Mouse (Mus musculus) hematopoietic multipotent progenitor cell, adult 10-12 weeks (in vitro differentiated cells): Measurements from ENCODE around the gene B3gnt9. TPM values are rescaled to one million over a fixed set of nuclear protein-coding genes. Genes with fewer than 3 reads are reported as not detected.

Experiments
- polyA plus RNA-seq: library from polyadenylated mRNA; stranded (reverse); fragments of >175 nt; gene quantifications from 2 replicates; pipeline ENCODE4 v1.2.3, GENCODE M21; 2012; ENCODE audit warnings: low replicate concordance

The B3gnt9 gene
- 6.6 and 23.7 TPM in 2 replicates for polyA plus RNA-seq

DNA sequence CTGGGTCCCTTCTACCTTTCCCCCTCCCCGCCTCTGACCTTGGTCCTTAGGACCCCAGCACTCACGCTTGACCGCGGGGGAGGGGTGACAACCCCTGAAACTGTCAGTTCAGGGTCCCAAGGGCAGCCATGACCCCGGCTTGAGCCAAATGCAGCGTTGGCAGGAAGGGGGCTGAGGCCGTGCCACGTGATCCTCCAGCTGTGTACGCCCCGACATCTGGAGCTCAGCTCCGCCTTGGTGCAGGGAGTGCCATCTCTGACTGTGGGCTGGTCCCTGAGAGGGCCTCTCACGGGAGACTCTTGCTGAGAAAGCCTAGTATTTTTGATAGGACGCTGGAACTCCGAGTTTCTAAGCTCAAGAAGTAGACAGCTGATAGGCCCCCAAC, at the start of gene B3gnt9:
TSS of gene B3gnt9 (minus strand) at position 188 of the 385 bp plus-strand sequence.

DNA sequence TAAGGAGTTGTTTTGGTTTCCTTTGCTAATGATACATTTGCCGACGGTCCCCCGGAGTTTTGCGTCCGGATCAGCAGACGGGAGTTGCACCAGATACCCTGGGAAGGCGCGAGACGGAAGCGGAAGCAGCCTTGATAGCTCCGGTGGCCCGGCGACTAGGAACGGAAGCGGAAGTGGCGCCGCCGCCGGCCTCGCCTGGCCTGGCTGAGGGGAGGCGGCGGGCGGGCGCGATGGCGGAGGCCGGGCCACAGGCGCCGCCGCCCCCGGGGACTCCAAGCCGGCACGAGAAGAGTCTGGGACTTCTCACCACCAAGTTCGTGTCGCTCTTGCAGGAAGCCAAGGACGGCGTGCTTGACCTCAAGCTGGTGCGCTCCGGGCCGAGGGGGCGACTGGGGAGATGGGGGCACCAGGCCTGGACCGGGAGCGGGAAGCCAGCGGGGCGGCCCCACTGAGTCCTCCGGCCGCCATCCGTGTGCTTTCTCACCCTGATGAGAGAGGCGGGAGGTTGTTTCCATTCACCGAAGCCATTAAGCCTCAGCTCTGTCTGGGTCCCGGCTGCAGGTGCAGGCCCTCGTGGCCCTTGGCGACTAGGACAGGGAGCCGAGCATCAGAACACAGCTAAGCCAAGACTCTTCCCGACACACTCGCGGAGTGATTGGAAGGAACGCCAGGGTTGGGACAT, 42.7 kb upstream of the B3gnt9 start, which contains the start of gene E2f4:
TSS of gene E2f4 (plus strand) at position 153 of the 682 bp plus-strand sequence.

DNA sequence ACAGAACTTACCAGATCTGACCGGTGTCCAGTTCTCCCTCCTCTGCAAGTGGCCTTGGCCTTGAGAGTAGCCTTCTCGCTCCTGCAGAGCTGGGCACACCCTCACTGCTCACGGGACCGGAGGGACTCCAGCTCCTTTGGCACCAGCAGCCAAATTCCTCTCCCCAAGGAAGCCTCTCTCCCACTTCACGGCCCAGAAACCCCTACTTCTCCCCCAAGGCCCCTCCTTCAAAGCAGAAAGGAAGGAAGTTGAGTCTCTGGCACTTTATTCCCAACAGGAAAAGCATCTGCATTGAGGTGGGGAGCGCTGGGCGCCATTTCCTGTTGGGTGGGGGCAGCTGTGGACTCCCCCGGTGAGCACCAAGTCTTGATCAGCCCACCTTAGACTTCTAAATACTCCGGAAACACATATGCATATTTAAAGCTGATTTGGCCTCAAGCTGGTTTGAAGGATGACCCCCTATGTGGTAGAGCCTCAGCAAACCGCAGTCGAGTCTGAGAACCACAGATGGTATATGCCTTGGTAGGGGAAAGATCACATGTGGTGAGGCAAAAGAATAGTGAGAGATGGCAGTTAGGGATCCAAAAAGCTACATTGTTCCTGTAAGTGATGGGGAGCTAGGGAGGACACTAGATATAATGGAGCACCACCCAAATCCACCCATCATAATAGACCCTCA, 41.1 kb upstream of the B3gnt9 start, which contains the start of gene Exoc3l:
TSS of gene Exoc3l (minus strand) at position 207 of the 679 bp plus-strand sequence.

DNA sequence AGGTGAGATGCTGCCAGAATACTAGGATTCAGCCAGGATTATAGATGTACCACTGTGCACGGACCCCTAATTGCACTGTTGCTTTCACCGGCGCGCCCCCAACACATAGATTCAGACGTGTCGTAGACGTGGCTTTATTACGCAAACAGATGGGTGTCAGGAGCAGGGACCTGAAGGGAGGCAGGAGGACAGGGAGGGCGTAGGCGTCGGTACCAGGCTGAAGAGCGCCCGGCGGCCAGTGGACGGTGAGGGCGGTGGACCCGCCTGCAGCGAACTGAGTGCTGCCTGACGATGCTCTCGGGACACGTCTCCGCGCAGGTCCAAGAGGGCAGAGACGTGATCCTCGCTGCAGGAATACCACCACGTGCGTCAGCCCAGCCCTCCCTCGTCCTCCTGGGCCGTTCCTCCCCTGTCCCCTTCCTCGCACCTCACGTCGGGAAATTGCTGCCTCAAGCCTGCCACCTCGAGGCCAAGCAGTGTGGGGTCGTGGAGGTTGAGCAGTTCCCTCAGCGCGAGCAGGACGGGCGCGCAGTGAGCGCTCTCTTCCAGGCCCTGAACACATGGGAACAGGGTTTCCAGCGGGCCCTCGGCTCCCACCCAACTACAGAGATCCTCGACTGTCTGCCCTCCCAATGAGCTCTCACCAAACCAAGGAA, 35.0 kb upstream of the B3gnt9 start, which contains the start of gene 4931428F04Rik:
TSS of gene 4931428F04Rik (minus strand) at position 60 of the 656 bp plus-strand sequence.

DNA sequence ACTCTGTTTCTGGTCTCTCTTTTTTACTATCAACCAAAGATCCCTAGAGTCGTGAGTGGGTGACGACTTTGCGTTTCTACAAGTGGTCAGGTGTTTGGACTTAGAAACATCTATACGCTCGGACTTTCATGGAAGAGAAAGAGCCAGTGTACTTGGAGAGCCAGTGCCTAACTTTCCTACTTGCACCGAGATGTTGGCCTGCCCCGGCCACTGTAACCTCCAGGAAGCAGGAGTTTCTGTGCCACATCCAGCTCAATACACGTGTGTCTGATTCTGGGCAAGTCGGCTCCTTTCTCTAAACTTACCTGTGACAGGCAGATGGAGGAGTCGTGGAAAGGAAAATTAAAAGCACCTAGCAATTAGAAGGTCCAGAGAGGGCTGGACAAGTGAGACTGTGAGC, 20.9 kb upstream of the B3gnt9 start, which contains the start of gene Nol3:
TSS of gene Nol3 (plus strand) at position 301 of the 400 bp plus-strand sequence.

DNA sequence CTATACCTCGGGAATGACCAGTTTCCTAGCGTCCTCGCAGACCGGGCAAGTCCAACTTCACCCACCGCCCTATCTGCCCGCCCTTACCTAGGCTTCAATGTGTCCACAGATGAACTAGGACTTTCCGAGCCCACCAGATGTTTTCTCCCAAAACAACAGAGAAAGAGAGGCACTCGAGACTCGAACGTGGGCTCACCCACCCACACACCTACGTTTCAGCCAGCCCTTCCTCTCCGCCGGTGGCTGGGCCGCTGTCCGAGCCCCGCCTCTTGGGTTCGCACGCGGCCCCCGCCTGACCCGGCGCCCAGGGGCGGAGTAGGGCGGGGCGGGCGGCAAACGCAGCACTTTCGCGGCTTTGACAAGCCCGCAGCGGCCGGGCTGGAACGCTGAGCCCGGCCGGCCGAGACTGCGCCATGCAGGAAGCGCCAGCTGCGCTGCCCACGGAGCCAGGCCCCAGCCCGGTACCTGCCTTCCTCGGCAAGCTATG, 14.6 kb upstream of the B3gnt9 start, which contains the start of gene Hsf4:
TSS of gene Hsf4 (plus strand) at position 341 of the 487 bp plus-strand sequence.

DNA sequence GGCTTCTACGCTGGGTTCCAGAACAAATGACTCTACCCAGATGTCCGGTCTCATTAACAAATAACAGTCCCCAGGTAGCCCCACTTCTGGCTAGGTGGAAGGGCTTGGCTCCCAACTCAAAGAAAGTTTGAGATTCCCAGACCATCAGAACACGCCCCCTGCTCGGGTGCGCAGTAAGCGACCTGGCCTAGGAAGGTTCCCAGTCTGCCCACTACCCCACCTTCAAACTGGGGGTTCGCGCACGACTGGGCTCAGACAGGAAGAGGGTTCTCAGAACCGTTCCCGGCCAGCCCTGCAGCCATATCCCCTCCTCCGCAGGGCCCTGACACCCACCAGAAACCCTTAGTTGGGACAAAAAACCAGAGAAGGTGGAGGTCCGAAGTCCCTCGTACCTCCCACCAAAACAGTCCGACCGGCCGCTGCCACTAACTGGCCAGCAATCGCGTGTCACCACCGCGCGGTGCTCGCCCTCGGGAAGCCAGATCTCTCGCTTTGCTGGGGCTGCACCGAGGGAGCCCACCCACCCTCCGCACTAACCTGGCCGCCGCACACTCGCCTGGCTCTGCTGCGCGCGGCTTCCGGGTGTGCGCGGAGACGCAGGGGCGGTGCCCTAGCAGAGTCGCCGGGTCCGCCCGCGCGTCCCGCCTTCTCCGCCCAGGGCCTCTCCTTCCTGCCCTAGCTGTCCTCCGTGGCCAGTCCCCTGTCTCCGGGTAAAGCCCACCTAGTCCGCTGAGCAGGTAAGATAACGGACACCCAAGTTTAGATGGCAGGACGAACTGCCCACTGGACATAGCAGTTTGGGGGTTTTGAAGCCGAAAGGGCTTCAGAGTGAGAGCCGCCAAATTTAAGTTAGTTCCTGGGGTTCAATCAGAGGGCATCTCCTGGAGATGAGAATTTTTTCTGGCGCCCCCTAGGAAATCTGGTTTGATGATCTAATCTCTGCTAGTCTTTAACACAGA, 9.3 kb upstream of the B3gnt9 start, which contains the start of the genes Tradd and Fbxl8:
TSS of gene Tradd (minus strand) at position 586 of the 959 bp plus-strand sequence.
TSS of gene Fbxl8 (plus strand) at position 625 of the 959 bp plus-strand sequence.

DNA sequence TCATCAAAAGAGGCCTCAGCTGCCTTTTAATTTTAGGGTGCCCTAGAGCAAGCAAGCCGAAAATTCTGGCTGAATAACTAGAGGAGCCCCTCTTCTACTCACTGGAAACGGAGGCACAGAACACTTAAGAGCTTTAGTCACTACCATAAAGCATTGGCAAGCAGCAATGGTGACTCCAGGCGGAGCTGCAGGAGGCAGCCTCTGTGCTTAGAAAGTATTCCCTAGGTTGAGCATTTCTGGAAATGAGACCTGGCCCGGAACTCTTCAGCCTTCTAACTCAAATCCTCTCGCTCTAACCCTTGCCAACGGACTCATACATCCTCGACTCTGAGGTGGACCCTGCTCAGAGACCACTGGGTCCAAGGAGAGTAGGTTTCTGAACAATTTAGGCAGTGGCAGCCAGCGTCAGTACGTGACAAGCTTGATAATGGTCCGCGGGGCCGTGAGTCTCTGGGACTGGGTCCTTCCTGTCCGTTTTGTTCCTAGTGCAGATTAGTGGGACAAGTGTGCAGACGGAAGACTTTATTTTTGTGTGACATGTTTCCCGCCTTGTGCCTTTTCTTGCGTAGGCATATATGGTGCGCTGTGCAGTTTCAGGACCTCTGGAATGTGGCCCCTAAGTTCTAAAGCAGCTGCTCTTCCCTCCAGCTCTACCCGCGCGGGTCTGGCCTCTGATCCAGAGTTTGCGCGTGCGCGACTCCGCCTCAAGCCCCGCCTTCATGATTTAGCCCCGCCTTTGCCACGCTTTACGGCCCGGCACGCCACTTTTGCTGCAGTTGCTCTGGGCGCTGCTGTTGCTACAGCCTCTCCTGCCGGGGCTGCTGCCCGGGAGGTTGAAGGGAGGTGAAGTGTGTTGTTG, 30.3 kb downstream of the B3gnt9 start, which contains the start of gene D230025D16Rik:
TSS of gene D230025D16Rik (plus strand) at position 733 of the 859 bp plus-strand sequence.

Other genes with a start within 250 kb of the B3gnt9 start
- gene Ces3a, start 206.6 kb downstream of the B3gnt9 start, polyA plus RNA-seq, result not detected in 2 replicates
- not detected in 2 replicates for gene Ces3b, start 171.4 kb downstream of the B3gnt9 start, polyA plus RNA-seq
- not detected in 2 replicates for gene Ces4a, start 123.4 kb downstream of the B3gnt9 start, polyA plus RNA-seq
- gene Cbfb, start 84.5 kb downstream of the B3gnt9 start, polyA plus RNA-seq, result 40.4 and 47.1 TPM in 2 replicates
- gene D230025D16Rik, start 30.0 kb downstream of the B3gnt9 start, polyA plus RNA-seq, result 4.3 and 8.5 TPM in 2 replicates
- gene Tradd, start 9.5 kb upstream of the B3gnt9 start, polyA plus RNA-seq, result 38.0 and 49.7 TPM in 2 replicates
- gene Fbxl8, start 9.5 kb upstream of the B3gnt9 start, polyA plus RNA-seq, result 16.2 and 22.9 TPM in 2 replicates
- gene Hsf4, start 14.6 kb upstream of the B3gnt9 start, polyA plus RNA-seq, result 2.4 and 4.4 TPM in 2 replicates
- gene Nol3, start 21.0 kb upstream of the B3gnt9 start, polyA plus RNA-seq, result 0.17 and 0.31 TPM in 2 replicates
- gene 4931428F04Rik, start 34.7 kb upstream of the B3gnt9 start, polyA plus RNA-seq, result 2.1 and 2.8 TPM in 2 replicates
- 2.2 and 4.8 TPM in 2 replicates for gene Exoc3l, start 40.9 kb upstream of the B3gnt9 start, polyA plus RNA-seq
- 41.3 and 68.2 TPM in 2 replicates for gene E2f4, start 42.5 kb upstream of the B3gnt9 start, polyA plus RNA-seq
- 3.4 and 3.9 TPM in 2 replicates for gene Elmo3, start 50.4 kb upstream of the B3gnt9 start, polyA plus RNA-seq
- 0.55 and 2.4 TPM in 2 replicates for gene Lrrc29, start 71.1 kb upstream of the B3gnt9 start, polyA plus RNA-seq
- 32.3 and 42.4 TPM in 2 replicates for gene Tmem208, start 71.2 kb upstream of the B3gnt9 start, polyA plus RNA-seq
- 35.9 and 70.7 TPM in 2 replicates for gene Fhod1, start 92.8 kb upstream of the B3gnt9 start, polyA plus RNA-seq
- 2.3 and 3.7 TPM in 2 replicates for gene Slc9a5, start 93.7 kb upstream of the B3gnt9 start, polyA plus RNA-seq
- 0.11 TPM in 1 of 2 replicates, not detected in the other for gene Plekhg4, start 118.1 kb upstream of the B3gnt9 start, polyA plus RNA-seq
- gene Kctd19, start 158.3 kb upstream of the B3gnt9 start, polyA plus RNA-seq, result 0.04 TPM in 1 of 2 replicates, not detected in the other
- gene Lrrc36, start 158.4 kb upstream of the B3gnt9 start, polyA plus RNA-seq, result 0.11 TPM in 1 of 2 replicates, not detected in the other
- gene Tppp3, start 216.4 kb upstream of the B3gnt9 start, polyA plus RNA-seq, result 11.8 and 41.7 TPM in 2 replicates
- 8.8 and 14.2 TPM in 2 replicates for gene Zdhhc1, start 241.7 kb upstream of the B3gnt9 start, polyA plus RNA-seq